Mouse (Mus musculus): ENCODE measurements around the gene Amph. TPM values are rescaled to one million over a fixed set of nuclear protein-coding genes. Genes with fewer than 3 reads are reported as not detected.

The Amph gene
- polyA plus RNA-seq, 1 experiment from 2014 or later: 1.3 TPM

DNA sequence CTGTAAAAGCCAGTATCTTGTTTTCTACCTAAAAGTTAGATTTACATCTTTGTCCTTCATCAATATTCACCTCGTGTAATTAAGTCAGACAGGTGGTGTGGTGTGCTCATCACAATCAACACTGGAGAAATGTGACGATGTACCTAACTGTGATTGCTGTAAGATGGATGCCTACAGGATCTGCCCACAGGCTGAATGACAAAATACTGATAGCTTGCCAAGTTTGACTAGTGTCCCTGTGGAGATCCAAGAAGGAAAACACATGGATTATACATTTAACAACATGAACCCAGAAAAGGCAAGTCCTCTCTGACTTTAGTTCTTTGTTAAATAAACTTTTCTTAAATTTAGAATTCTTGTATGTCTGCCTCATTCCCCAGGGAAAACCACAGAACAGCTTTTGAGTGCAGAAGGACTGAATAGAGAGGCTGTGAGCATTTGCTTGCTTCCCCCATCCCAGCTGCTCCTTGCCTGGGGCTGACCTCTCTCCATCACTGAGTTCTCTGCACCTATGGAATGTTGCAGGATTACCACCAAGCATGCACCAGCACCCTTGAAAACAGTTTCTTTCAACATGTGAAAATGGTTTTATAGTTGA, 77.2 kb downstream of the Amph start:
- H3K36me3 ChIP-seq (ENCODE audit: insufficient read depth): no peaks in the 10 kb centered on the region
- ATAC-seq (ENCODE audit: insufficient read depth) (no peak), DNase-seq (peak; percentile 18)
- 66% methylated on average over 2 of the region's 2 CpGs for WGBS
- H3K27ac ChIP-seq (ENCODE audit: low read depth): no peak overlapping the region
- no peaks in the 10 kb centered on the region for H3K27me3 ChIP-seq (ENCODE audit: insufficient read depth, low read length)
- no peak for TF ChIP-seq CTCF (IDR thresholded peaks at IDR 0.05; ENCODE audit: low read depth)
- no peaks in the 10 kb centered on the region for H3K4me1 ChIP-seq (ENCODE audit: insufficient read depth)
- H3K9me3 ChIP-seq (ENCODE audit: low read depth, low read length): no peaks in the 10 kb centered on the region
- no peak overlapping the region for H3K9ac ChIP-seq
- no peak overlapping the region for H3K4me2 ChIP-seq
- H3K4me3 ChIP-seq (ENCODE audit: low read depth, low read length): no peak overlapping the region

DNA sequence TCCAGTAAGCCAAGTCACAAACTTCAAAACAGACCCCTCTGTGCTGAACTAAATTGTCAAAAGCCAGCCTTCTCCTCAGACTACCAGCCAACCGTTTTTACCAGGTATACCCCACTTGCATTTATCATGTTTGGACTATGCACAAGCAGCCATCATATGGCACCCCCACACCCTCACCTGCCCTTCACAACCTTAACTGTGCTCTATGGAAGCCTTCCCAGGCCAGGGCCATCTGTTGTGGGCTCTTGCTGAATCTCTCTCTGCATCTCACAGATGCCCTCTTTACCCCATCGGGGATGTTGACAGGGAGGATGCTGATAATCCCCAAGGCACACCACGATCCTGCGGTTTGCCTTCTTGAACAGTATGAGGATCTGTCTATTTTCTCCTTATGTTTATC, 77.9 kb downstream of the Amph start:
- no peaks in the 10 kb centered on the region for H3K9me3 ChIP-seq (ENCODE audit: low read depth, low read length)
- DNase-seq: no peak
- H3K27ac ChIP-seq (ENCODE audit: low read depth): no peak overlapping the region
- TF ChIP-seq CTCF (IDR thresholded peaks at IDR 0.05; ENCODE audit: low read depth): no peak
- no peak overlapping the region for H3K4me2 ChIP-seq
- H3K9ac ChIP-seq: no peak overlapping the region
- H3K4me1 ChIP-seq (ENCODE audit: insufficient read depth): no peaks in the 10 kb centered on the region
- no peak overlapping the region for H3K4me3 ChIP-seq (ENCODE audit: low read depth, low read length)
- no peaks in the 10 kb centered on the region for H3K27me3 ChIP-seq (ENCODE audit: insufficient read depth, low read length)
- no peaks in the 10 kb centered on the region for H3K36me3 ChIP-seq (ENCODE audit: insufficient read depth)
- ATAC-seq (ENCODE audit: insufficient read depth): no peak
- WGBS: 82% methylated on average over 4 of the region's 4 CpGs

DNA sequence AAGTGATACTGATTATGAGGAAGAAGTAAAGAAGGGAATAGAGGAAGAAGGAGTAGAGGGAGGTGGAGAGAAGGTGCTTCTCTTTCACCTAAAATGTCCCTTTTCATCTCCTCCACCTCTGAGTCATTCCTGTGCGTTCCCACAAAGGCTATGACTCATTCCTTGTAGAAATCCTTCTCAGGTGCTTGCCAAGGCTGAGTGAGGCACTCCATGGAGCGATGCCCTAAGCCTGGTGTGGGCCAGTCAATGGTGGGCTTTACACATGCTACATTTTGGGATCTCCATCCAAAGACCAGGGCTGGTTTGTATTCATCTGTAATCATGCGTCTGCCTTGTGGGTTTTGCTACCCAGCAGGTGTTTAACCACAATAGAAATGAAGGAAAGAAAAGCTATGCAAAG, 78.9 kb downstream of the Amph start:
- no peaks in the 10 kb centered on the region for H3K27me3 ChIP-seq (ENCODE audit: insufficient read depth, low read length)
- no peak overlapping the region for H3K9ac ChIP-seq
- no peaks in the 10 kb centered on the region for H3K4me1 ChIP-seq (ENCODE audit: insufficient read depth)
- no peak overlapping the region for H3K4me2 ChIP-seq
- H3K27ac ChIP-seq (ENCODE audit: low read depth): no peak overlapping the region
- no peak overlapping the region for H3K4me3 ChIP-seq (ENCODE audit: low read depth, low read length)
- 77% methylated on average over 3 of the region's 3 CpGs for WGBS
- H3K36me3 ChIP-seq (ENCODE audit: insufficient read depth): no peaks in the 10 kb centered on the region
- no peak for DNase-seq
- H3K9me3 ChIP-seq (ENCODE audit: low read depth, low read length): no peaks in the 10 kb centered on the region
- no peak for ATAC-seq (ENCODE audit: insufficient read depth)
- no peak for TF ChIP-seq CTCF (IDR thresholded peaks at IDR 0.05; ENCODE audit: low read depth)

DNA sequence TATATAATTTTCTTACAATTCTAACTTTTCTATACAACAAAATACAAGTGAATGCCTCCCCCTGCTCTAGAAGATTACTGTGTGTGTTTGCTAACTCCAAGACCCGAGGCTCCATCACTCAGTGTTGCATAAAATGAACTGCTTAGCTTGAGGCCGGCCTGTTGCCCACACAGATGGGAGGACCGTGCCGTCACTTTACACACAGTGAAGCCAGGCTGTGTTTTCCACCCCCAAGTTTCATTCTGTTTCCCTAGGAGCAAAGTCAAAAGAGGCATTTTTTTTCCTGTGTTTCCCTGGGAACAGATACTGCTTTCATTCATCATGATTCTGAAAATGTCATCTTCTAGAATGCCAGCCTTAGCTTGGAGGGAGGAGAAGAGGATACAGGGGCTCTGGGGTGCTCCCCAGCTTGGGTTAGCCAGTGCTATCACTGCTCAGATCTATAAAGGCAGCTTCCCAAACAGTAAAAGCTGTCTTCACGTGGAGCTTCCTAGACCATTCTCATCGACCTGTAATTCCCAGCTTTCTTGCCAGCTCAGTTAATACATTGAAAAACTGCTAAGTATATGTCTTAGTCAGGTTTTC, 79.9 kb downstream of the Amph start:
- Histone ChIP-seq H3K9ac (no peak overlapping the region), H3K27ac (ENCODE audit: low read depth) (no peak overlapping the region), H3K36me3 (ENCODE audit: insufficient read depth) (no peaks in the 10 kb centered on the region), H3K27me3 (ENCODE audit: insufficient read depth, low read length) (no peaks in the 10 kb centered on the region), H3K4me1 (ENCODE audit: insufficient read depth) (no peaks in the 10 kb centered on the region), H3K9me3 (ENCODE audit: low read depth, low read length) (no peaks in the 10 kb centered on the region), H3K4me3 (ENCODE audit: low read depth, low read length) (no peak overlapping the region), H3K4me2 (no peak overlapping the region)
- WGBS: 65% methylated on average over 6 of the region's 6 CpGs
- no peak for TF ChIP-seq CTCF (IDR thresholded peaks at IDR 0.05; ENCODE audit: low read depth)
- no peak for DNase-seq
- no peak for ATAC-seq (ENCODE audit: insufficient read depth)

DNA sequence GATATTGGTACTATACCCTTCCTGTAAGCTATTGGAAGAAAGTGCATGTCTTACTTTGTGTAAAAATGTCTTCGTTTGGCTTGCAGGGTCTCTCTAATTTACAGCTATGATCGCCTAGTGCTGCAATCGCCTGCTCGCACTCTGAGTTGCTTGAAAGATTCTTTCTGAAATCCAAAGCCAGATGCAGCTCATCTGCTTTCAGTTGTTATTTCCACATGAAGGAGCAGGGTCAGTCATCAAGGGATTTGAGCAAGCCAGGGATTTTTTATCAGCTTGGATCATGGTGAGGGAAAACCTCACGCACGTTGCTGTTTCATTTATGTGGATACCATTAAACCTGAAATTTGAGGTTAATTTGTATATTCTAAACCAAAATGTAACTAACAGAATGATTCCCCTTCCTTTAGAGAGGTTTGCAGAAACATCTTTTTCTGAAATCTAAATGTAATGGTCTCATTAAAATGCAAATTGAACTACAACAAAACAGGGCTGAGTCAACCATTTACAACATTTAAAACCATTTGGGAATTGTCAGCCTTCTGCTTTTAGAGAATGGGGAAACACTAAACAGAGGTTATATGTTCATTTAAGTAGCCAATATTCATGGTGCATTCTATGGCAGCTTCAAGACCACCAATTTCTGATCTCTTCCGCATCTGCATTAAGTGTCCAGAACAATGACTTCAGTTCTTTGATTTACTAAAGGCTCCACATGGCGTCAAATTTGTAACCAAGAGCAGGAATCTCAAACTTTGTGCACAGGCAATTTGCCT, 84.1 kb downstream of the Amph start:
- TF ChIP-seq CTCF (IDR thresholded peaks at IDR 0.05; ENCODE audit: low read depth): no peak
- no peak for ATAC-seq (ENCODE audit: insufficient read depth)
- WGBS: 78% methylated on average over 8 of the region's 8 CpGs
- no peak overlapping the region for H3K4me2 ChIP-seq
- no peak overlapping the region for H3K4me3 ChIP-seq (ENCODE audit: low read depth, low read length)
- no peak overlapping the region for H3K27ac ChIP-seq (ENCODE audit: low read depth)
- peak; percentile 6 for DNase-seq
- H3K9me3 ChIP-seq (ENCODE audit: low read depth, low read length): no peaks in the 10 kb centered on the region
- no peaks in the 10 kb centered on the region for H3K27me3 ChIP-seq (ENCODE audit: insufficient read depth, low read length)
- H3K36me3 ChIP-seq (ENCODE audit: insufficient read depth): no peaks in the 10 kb centered on the region
- H3K4me1 ChIP-seq (ENCODE audit: insufficient read depth): no peaks in the 10 kb centered on the region
- H3K9ac ChIP-seq: no peak overlapping the region

DNA sequence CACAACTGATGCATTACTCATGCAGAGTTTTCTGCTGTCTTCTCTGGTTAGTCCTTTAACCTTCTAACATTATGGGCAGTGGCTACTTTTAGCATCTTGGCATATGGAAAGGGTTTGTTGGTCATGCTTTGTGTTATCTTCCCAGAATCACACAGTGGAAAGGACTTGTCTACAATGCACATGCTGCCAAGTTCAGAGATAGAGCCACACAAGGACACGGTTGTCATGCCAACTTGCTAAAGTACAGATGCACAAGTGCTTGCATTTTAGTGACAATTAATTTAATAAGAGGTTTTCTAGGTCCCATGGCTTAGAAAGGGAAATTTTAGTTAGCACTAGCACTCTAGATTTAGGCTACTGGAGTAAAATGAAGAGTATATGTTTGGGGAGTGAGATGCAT, 104.1 kb downstream of the Amph start:
- Histone ChIP-seq H3K4me3 (ENCODE audit: low read depth, low read length) (no peak overlapping the region), H3K4me1 (ENCODE audit: insufficient read depth) (no peaks in the 10 kb centered on the region), H3K4me2 (no peak overlapping the region), H3K27me3 (ENCODE audit: insufficient read depth, low read length) (no peaks in the 10 kb centered on the region), H3K9me3 (ENCODE audit: low read depth, low read length) (no peaks in the 10 kb centered on the region), H3K9ac (no peak overlapping the region), H3K27ac (ENCODE audit: low read depth) (no peak overlapping the region), H3K36me3 (ENCODE audit: insufficient read depth) (no peaks in the 10 kb centered on the region)
- TF ChIP-seq CTCF (IDR thresholded peaks at IDR 0.05; ENCODE audit: low read depth): no peak
- no peak for DNase-seq
- ATAC-seq (ENCODE audit: insufficient read depth): no peak
- 81% methylated on average over 1 of the region's 1 CpGs for WGBS

DNA sequence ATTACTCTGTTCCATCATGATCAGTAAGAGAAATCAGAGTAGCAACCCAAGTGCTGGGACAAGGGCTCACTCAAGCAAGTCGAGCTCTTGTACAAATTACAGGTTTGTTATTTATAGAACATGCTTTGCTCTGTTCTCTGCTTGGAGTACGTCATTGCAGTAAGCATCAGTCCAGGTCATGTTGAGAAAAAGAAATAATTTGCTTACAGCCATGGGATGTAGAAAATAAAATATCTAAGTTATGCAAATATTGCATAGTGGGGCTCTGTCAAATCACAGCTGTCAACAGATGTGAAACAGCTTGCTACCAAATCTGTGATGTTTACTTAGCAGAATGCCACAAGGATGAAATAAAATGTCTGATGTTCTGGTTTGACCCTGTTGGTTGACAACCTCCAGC, 106.5 kb downstream of the Amph start:
- TF ChIP-seq CTCF (IDR thresholded peaks at IDR 0.05; ENCODE audit: low read depth): no peak
- WGBS: 69% methylated on average over 2 of the region's 2 CpGs
- ATAC-seq (ENCODE audit: insufficient read depth) (no peak; the same call in 1 of the 2 replicates), DNase-seq (peak; percentile 46)
- H3K9me3 ChIP-seq (ENCODE audit: low read depth, low read length): no peaks in the 10 kb centered on the region
- no peaks in the 10 kb centered on the region for H3K36me3 ChIP-seq (ENCODE audit: insufficient read depth)
- no peak overlapping the region for H3K27ac ChIP-seq (ENCODE audit: low read depth)
- no peaks in the 10 kb centered on the region for H3K4me1 ChIP-seq (ENCODE audit: insufficient read depth)
- H3K4me2 ChIP-seq: no peak overlapping the region
- H3K4me3 ChIP-seq (ENCODE audit: low read depth, low read length): no peak overlapping the region
- no peaks in the 10 kb centered on the region for H3K27me3 ChIP-seq (ENCODE audit: insufficient read depth, low read length)
- H3K9ac ChIP-seq: no peak overlapping the region
